Mouse (Mus musculus): Measurements from ENCODE around the gene Apex1. TPM values are rescaled to one million over a fixed set of nuclear protein-coding genes. Genes with fewer than 3 reads are reported as not detected.
"Not testable (repeated sequence)": the region's sequence is repeated elsewhere in the genome, so short reads cannot be mapped to it uniquely, and the experiment has no call there.

Apex1 gene
- total RNA-seq, 2 experiments from 2014 or later, result 13.2 to 28.9 TPM

- no peak for ATAC-seq (replicated peaks; ENCODE audit: low FRiP score, poor library complexity, severe bottlenecking)
Measured at GRCm38 (mm10) chr14:50968216-50968980, 43.6 kb downstream of the Apex1 start.

DNA sequence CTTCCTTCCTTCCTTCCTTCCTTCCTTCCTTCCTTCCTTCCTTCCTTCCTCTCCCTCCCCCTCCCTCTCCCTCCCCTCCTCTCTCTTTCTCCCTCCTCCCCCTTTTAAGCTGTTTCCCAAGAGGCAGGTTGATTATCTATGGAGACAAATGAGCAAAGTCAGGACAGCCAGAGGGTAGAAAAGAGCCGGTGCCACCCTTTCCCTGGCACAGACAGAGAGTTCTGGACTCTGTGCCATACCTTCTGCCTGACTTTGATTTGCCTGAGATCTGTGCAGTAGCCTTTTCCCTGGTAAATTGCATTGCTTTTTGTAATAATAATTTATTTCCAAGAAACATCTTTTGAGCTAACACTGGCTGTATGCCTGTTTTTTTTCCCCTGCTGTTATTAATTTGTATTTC lies 44.3 kb downstream of the Apex1 start:
- no peak for ATAC-seq (replicated peaks; ENCODE audit: low FRiP score, poor library complexity, severe bottlenecking)

DNA sequence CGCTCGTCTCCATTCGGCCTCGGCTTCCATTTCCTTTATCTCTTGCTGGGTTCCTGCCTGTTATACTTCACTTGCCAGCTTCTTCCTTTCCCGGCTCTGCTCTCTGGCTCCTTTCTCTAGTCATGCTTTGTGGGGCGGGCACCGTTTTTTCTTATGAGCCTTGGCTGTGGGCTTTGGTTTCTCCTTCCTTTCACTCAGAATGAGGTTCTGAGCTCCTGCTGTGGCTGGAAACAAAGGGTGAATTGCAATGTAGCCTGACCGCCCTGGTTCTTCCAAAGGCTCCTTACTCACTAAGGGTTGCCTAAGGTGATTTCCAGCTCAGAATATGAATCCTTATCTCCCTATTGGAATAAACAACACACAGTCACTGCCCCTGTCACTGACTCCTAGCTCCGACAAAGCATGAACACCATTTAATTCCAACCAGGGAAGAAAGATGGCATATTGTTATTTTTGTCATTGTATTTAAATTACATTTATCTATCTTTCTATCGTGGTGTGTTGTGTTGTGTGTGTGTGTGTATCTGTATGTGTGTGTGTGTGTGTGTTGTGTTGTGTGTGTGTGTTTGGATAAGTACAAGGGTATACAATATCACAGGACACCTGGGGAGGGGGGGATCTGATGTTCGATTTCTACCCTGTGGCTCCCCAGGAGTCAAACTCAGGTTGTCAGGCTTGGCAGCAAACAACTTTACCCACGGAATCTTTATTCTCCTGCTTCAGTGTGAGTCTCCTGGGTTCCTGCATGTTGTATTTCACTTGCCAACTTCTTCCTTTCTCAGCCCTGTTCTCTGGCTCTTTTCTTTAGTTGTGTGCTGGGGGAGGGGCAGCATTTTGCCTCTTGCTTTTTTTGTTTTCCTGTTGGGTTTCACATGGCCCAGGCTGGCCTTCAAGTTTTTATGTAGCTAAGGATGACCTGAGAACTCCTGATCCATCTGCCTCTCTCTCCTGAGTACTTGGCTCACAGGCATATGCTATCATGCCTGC lies 45.1 kb downstream of the Apex1 start:
- no peak for ATAC-seq (replicated peaks; ENCODE audit: low FRiP score, poor library complexity, severe bottlenecking)

DNA sequence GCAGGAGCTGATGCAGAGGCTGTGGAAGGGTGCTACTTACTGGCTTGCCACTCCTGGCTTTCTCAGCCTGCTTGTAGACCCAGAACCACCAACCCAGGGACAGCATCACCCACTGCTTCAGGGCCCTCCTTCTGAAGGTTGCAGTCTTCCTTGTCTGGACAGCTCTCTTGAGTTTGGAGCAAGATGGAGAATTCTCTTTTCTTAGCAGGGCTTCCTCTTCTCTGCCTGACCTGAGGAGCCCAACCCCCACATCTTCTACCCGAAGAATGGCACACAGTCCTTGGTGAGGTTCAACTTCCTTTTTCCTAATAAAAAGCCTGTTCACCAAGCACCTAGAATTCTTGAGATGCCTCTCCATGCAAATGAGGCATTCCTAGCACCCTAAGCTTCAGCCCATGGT lies 46.1 kb downstream of the Apex1 start:
- ATAC-seq (replicated peaks; ENCODE audit: low FRiP score, poor library complexity, severe bottlenecking), result no peak

- not testable (repeated sequence) for ATAC-seq (replicated peaks; ENCODE audit: low FRiP score, poor library complexity, severe bottlenecking)
Measured at GRCm38 (mm10) chr14:50973054-50973453, 48.3 kb downstream of the Apex1 start.

- ATAC-seq (replicated peaks; ENCODE audit: low FRiP score, poor library complexity, severe bottlenecking), result no peak
Measured at GRCm38 (mm10) chr14:50973700-50974099, 48.9 kb downstream of the Apex1 start.

- ATAC-seq (replicated peaks; ENCODE audit: low FRiP score, poor library complexity, severe bottlenecking), result no peak
Measured at GRCm38 (mm10) chr14:50975001-50975400, 50.2 kb downstream of the Apex1 start.

- no peak for ATAC-seq (replicated peaks; ENCODE audit: low FRiP score, poor library complexity, severe bottlenecking)
Measured at GRCm38 (mm10) chr14:50976674-50977073, 51.9 kb downstream of the Apex1 start.

Other genes with a start within 250 kb of the Apex1 start
- gene Olfr747, start 231.8 kb upstream of the Apex1 start, total RNA-seq (2015; ENCODE audit: low replicate concordance), result not detected in 2 replicates
- gene Olfr747, start 231.8 kb upstream of the Apex1 start, total RNA-seq (2017; ENCODE audit: low replicate concordance), result not detected in 2 replicates
- gene Olfr748, start 217.6 kb upstream of the Apex1 start, total RNA-seq (2015; ENCODE audit: low replicate concordance), result not detected in 2 replicates
- gene Olfr748, start 217.6 kb upstream of the Apex1 start, total RNA-seq (2017; ENCODE audit: low replicate concordance), result not detected in 2 replicates
- not detected in 2 replicates for gene Olfr749, start 179.9 kb upstream of the Apex1 start, total RNA-seq (2015; ENCODE audit: low replicate concordance)
- not detected in 2 replicates for gene Olfr749, start 179.9 kb upstream of the Apex1 start, total RNA-seq (2017; ENCODE audit: low replicate concordance)
- gene Ttc5, start 139.4 kb upstream of the Apex1 start, total RNA-seq (2015; ENCODE audit: low replicate concordance), result 13.3 and 21.4 TPM in 2 replicates
- 12.3 and 18.5 TPM in 2 replicates for gene Ttc5, start 139.4 kb upstream of the Apex1 start, total RNA-seq (2017; ENCODE audit: low replicate concordance)
- gene Ccnb1ip1, start 117.2 kb upstream of the Apex1 start, total RNA-seq (2015; ENCODE audit: low replicate concordance), result not detected in 2 replicates
- not detected in 2 replicates for gene Ccnb1ip1, start 117.2 kb upstream of the Apex1 start, total RNA-seq (2017; ENCODE audit: low replicate concordance)
- 18.0 and 29.3 TPM in 2 replicates for gene Parp2, start 117.1 kb upstream of the Apex1 start, total RNA-seq (2015; ENCODE audit: low replicate concordance)
- 32.5 and 63.5 TPM in 2 replicates for gene Parp2, start 117.1 kb upstream of the Apex1 start, total RNA-seq (2017; ENCODE audit: low replicate concordance)
- gene Tep1, start 54.4 kb upstream of the Apex1 start, total RNA-seq (2015; ENCODE audit: low replicate concordance), result 12.3 and 13.8 TPM in 2 replicates
- 3.0 and 3.6 TPM in 2 replicates for gene Tep1, start 54.4 kb upstream of the Apex1 start, total RNA-seq (2017; ENCODE audit: low replicate concordance)
- gene Klhl33, start 27.5 kb upstream of the Apex1 start, total RNA-seq (2015; ENCODE audit: low replicate concordance), result not detected in 2 replicates
- not detected in 2 replicates for gene Klhl33, start 27.5 kb upstream of the Apex1 start, total RNA-seq (2017; ENCODE audit: low replicate concordance)
- gene Osgep, start 75 bp upstream of the Apex1 start, total RNA-seq (2015; ENCODE audit: low replicate concordance), result 39.3 and 75.5 TPM in 2 replicates
- 14.8 and 16.6 TPM in 2 replicates for gene Osgep, start 75 bp upstream of the Apex1 start, total RNA-seq (2017; ENCODE audit: low replicate concordance)
- 34.4 and 37.8 TPM in 2 replicates for gene Pip4p1, start 5.9 kb downstream of the Apex1 start, total RNA-seq (2015; ENCODE audit: low replicate concordance)
- gene Pip4p1, start 5.9 kb downstream of the Apex1 start, total RNA-seq (2017; ENCODE audit: low replicate concordance), result 23.5 and 28.2 TPM in 2 replicates
- gene Pnp, start 6.1 kb downstream of the Apex1 start, total RNA-seq (2015; ENCODE audit: low replicate concordance), result 256 and 266 TPM in 2 replicates
- 218 and 252 TPM in 2 replicates for gene Pnp, start 6.1 kb downstream of the Apex1 start, total RNA-seq (2017; ENCODE audit: low replicate concordance)
- gene Gm49342, start 19.5 kb downstream of the Apex1 start, total RNA-seq (2015; ENCODE audit: low replicate concordance), result not detected in 2 replicates
- gene Gm49342, start 19.5 kb downstream of the Apex1 start, total RNA-seq (2017; ENCODE audit: low replicate concordance), result 59.7 TPM in 1 of 2 replicates, not detected in the other
- 71.0 and 182 TPM in 2 replicates for gene Pnp2, start 31.0 kb downstream of the Apex1 start, total RNA-seq (2015; ENCODE audit: low replicate concordance)
- gene Pnp2, start 31.0 kb downstream of the Apex1 start, total RNA-seq (2017; ENCODE audit: low replicate concordance), result 38.7 and 45.7 TPM in 2 replicates
- not detected in 2 replicates for gene Rnase10, start 82.8 kb downstream of the Apex1 start, total RNA-seq (2015; ENCODE audit: low replicate concordance)
- gene Rnase10, start 82.8 kb downstream of the Apex1 start, total RNA-seq (2017; ENCODE audit: low replicate concordance), result not detected in 2 replicates
- gene Rnase9, start 116.9 kb downstream of the Apex1 start, total RNA-seq (2015; ENCODE audit: low replicate concordance), result not detected in 2 replicates
- gene Rnase9, start 116.9 kb downstream of the Apex1 start, total RNA-seq (2017; ENCODE audit: low replicate concordance), result not detected in 2 replicates
- not detected in 2 replicates for gene Rnase11, start 125.2 kb downstream of the Apex1 start, total RNA-seq (2015; ENCODE audit: low replicate concordance)
- not detected in 2 replicates for gene Rnase11, start 125.2 kb downstream of the Apex1 start, total RNA-seq (2017; ENCODE audit: low replicate concordance)
- 7.1 TPM in 1 of 2 replicates, not detected in the other for gene Rnase12, start 132.7 kb downstream of the Apex1 start, total RNA-seq (2015; ENCODE audit: low replicate concordance)
- 7.3 TPM in 1 of 2 replicates, not detected in the other for gene Rnase12, start 132.7 kb downstream of the Apex1 start, total RNA-seq (2017; ENCODE audit: low replicate concordance)
- not detected in 2 replicates for gene Olfr750, start 149.5 kb downstream of the Apex1 start, total RNA-seq (2015; ENCODE audit: low replicate concordance)
- not detected in 2 replicates for gene Olfr750, start 149.5 kb downstream of the Apex1 start, total RNA-seq (2017; ENCODE audit: low replicate concordance)
- 8.0 and 11.5 TPM in 2 replicates for gene Rnase4, start 166.1 kb downstream of the Apex1 start, total RNA-seq (2015; ENCODE audit: low replicate concordance)
- gene Rnase4, start 166.1 kb downstream of the Apex1 start, total RNA-seq (2017; ENCODE audit: low replicate concordance), result 6.4 and 10.3 TPM in 2 replicates
- gene Ang, start 166.2 kb downstream of the Apex1 start, total RNA-seq (2015; ENCODE audit: low replicate concordance), result 8.0 and 17.7 TPM in 2 replicates
- gene Ang, start 166.2 kb downstream of the Apex1 start, total RNA-seq (2017; ENCODE audit: low replicate concordance), result 2.2 TPM in 1 of 2 replicates, not detected in the other
- gene Eddm3b, start 189.5 kb downstream of the Apex1 start, total RNA-seq (2015; ENCODE audit: low replicate concordance), result not detected in 2 replicates
- not detected in 2 replicates for gene Eddm3b, start 189.5 kb downstream of the Apex1 start, total RNA-seq (2017; ENCODE audit: low replicate concordance)
- gene Rnase6, start 198.9 kb downstream of the Apex1 start, total RNA-seq (2015; ENCODE audit: low replicate concordance), result 10.5 and 25.6 TPM in 2 replicates
- gene Rnase6, start 198.9 kb downstream of the Apex1 start, total RNA-seq (2017; ENCODE audit: low replicate concordance), result 11.7 and 13.3 TPM in 2 replicates
- gene Rnase1, start 221.8 kb downstream of the Apex1 start, total RNA-seq (2015; ENCODE audit: low replicate concordance), result not detected in 2 replicates
- gene Rnase1, start 221.8 kb downstream of the Apex1 start, total RNA-seq (2017; ENCODE audit: low replicate concordance), result not detected in 2 replicates
- not detected in 2 replicates for gene Rnase2b, start 237.3 kb downstream of the Apex1 start, total RNA-seq (2015; ENCODE audit: low replicate concordance)
- gene Rnase2b, start 237.3 kb downstream of the Apex1 start, total RNA-seq (2017; ENCODE audit: low replicate concordance), result not detected in 2 replicates

Data from erythroid progenitor cell, adult 5-6 weeks (primary cell).